Mouse (Mus musculus) thymus, postnatal 36 days (tissue): Measurements from ENCODE around the gene Tmem229b.
"Not testable (repeated sequence)": the region's sequence is repeated elsewhere in the genome, so short reads cannot be mapped to it uniquely, and the experiment has no call there.

Experiments
- DNase-seq, 2 experiments: peaks; one replicate each; pipeline ENCODE4 v3.0.0; 2022; ENCODE audit warnings: mixed read lengths in 2 of 2

Gene Tmem229b

DNA sequence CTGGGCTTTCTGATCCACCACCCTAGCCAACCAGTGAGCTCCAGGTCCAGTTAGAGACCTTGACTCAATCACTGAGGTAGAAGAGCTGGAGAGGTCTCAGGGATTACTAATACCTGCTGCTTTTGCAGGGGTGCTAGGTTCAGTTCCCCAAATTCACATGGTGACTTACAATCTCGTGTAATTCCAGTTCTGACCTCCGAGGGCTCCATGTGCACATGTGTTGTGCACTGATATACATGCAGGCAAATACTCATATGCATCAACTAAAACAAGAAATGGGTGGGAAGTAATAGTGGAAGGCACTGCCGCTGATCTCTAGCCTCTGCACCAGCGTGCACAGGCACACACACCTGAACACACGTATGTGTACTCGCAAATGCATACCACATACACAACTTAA is 60.3 kb downstream of the Tmem229b start:
- DNase-seq = peak; percentile 12 to 15

DNA sequence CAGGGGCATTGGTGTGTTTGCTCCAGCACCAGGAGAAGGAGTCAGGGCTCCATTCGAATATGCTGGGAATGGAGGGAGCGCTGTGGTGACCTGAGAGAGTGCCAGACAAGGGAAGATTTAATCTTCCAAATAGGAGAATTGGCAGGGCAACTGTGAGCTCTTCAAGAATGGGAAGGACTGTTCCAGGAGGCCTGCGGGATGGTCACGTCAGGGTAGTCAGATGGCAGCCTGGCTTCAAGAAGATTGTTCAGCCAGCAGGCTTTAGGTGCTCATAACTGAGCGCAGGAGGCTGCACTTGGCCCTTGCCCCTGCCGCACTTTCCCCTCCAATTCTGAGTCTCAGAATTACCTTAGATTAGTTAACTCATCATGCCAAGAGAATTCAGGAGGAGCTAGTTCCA is 64.5 kb downstream of the Tmem229b start:
- DNase-seq = no peak

DNA sequence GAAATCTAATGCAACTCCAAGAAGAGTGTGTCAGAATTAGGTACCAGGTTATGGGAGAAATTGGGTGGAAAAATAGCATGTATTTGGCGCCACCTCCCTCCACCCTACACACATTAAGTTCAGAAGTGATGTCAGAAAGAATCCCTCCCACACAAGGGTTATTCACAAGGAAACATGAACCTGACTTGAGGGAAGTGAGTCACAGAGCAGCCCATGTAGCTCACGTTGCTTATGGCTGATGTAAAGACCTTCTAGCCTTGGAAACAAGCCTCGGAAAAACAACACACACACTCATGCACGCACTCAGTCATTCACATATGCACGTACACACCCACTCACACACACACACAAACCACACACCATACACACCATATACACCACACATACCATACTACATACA is 67.3 kb downstream of the Tmem229b start:
- no peak for DNase-seq

DNA sequence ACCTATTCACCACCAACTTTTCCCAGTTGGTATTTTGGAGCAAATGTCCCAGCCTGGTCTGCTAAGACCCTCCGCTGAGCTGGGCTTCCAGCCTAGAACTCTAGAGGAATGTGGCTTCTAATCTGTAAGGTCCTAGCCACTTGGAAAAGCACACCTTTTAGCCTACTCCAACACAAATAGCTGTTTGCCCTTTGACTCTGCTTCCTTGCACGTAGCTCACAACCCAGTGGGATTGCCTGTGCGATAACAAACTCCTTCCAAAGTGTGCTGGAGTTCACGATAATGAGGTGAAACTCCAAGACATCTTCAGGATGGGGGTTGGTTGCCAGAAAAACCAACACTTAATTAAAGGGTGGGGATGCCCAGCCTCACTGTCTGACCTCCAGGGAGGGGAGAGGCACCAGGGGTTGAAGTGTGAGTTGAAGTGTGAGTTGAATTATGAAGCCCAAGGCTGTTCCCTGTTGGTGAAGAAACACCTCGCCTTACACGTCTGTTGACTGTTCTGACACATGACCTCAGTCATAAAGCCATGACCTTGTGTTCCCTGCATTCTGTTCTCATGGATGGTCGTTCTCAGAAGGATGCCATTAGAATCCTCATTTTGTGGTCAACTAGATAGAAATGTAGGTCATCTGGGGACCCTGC is 67.9 kb downstream of the Tmem229b start:
- DNase-seq = no peak

DNA sequence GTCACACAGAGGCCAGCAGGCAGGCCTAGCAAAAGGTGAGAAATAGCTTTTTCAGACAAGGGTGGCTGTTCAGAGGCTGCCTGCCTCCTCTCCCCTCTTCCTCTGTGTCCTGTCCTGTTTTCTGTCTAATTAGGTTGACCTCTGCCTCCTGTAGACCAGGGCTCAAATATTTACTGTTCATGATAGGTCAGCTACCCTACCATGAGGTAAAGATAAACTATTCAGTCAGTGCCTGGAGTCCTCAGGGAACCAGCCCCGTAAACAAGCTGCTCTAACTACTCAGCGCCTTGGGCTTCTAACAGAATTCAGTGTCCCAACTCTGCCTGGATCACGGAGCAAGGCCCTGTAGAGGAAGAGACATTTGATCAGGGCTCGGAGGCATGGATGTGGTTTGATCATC is 70.9 kb downstream of the Tmem229b start:
- no peak for DNase-seq

DNA sequence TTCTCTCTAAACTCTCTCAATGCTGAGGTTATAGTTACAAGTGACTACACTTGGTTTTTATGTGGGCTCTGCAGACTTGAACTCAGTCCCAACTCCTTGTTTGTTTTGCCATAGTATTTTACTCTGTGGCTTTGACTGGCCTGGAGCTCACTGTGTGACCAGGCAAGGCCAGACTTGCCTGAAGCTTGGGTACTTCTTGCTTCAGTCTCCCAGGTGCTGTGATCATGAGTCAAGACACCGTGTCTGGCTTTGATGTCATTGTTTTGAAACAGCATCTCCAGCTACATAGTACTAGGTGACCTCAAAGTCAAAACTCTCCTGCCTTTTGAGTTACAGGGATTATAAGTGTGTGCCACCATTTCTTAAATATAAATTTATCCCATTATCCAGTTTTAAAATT is 77.5 kb downstream of the Tmem229b start:
- DNase-seq = no peak

DNA sequence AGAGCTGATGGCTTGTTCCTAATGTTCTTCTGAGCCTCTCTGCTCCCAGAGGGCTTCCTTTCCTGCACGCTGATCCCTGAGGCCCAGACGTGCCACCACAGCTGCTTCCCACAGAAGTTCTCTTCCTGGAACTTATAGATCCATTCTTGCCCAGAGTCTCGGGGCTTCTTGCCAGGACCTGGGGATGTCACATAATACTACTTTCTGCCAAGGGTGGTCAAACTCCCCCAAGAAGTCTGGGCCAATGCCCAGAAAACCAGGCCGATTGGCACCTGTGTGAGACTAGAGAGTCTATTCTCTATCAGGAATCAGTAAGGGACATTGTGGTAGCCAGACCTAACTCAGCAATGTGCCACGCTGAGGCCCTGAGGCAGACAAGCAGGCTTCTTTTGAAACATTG is 80.1 kb downstream of the Tmem229b start:
- DNase-seq = no peak

DNA sequence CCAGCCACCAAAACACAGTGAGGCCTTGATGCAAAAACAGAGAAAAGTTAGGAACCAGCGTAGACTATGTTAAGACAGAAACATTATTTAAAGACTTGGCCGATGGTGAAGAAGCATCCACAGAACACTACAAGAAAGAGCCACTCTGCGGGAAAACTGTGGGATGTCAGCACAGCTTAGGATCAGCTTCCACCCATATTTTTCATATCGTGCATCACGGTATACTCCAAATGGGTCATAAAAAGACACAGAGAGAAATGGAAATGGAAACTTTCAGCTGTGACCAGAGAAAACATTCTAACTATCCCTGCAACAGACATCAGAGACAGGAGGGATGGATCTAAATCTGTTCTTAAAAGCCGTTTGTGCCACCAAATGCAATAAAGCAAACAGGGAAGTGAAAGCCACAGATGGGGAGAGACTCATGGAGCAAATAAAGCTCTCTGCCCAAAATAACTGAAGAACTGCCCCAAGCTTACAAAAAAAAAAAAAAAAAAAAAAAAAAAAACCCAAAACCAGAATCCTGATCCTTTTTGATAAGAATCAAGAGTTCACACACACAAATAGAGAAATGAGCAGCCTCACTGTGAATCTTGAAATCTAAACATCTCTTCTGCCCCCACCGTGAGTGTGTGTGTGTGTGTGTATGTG is 83.8 kb downstream of the Tmem229b start:
- DNase-seq = no peak

DNA sequence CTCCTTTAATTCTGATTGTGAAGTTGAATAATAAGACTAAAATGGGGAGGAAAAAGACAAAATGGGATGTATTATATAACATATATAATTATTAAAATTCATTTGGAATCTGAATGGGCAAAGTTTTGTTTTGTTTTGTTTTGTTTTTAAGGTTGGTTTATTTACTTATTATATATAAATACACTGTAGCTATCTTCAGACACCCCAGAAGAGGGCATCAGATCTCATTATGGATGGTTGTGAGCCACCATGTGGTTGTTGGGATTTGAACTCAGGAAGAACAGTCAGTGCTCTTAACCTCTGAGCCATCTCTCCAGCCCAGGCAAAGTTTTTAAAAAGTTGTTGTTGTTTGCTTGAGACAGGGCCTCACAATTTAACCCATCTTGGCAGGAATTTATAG is 84.5 kb downstream of the Tmem229b start:
- DNase-seq = not testable (repeated sequence)

DNA sequence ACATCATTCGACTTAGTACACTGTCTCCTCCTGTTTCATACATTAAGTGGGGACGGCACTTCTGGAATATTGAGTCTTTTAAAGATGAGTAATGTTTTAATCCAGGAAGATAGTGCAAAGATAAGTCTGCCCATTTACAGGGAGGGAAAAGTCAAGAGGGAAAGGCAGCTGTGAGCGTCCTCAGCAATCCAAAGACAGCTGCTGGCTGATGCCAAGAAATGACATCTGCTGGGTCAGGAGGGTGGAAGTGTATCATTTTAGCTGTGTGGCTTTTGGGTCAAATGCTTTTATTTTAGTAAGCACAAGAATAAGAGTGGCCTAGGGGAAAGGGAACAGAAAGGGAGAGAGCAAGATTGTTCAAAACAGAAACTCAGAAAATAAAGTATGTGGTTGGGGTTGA is 85.4 kb downstream of the Tmem229b start:
- DNase-seq = no peak

DNA sequence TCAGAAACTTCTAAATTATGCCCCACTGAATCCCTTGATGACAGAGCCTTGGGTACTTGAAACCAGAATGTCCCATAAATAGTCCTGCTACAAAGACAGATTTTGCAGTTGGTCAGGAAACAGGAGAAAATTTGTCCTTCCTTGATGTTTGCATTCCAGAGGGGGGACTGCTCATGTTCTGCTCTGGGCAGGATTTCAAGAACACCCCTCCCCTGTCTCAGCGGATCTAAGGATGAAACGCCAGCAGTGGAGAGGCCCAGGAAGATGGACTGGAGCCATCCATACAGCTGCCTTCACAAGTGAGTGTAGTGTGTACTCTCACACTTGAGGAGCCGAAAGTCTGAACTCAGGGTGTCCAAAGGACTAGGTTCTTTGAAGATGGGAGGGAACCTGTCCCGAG is 86.0 kb downstream of the Tmem229b start:
- no peak for DNase-seq

DNA sequence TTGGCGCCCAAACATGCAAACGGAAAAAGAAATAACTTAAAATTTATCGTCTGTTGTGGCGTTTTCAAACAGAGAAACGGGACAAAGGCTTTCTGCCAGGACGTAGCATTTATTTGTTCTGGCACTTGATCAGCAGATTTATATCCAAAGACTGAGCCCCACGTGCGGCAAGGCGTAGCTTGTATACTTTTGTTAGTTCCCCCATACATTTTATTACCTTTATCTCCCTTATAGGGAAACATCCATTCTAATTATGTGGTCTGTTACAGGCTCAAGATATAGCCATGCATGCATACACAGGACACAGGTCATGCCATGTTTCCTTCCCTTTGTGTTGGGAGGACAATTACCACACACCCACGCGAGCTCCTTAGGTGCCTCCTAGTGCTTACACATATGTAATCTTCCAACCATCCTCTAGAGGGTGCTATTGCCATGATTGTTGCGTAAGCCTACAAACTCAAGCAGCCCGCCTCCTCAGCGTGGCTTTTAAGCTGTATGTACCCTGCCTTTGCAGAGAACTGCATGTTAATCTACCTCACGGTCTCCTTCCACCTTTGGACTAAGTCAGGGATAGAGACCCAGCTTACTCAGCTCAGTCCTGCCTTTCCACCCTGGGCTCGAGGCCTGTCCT is 88.2 kb downstream of the Tmem229b start:
- peak; percentile 41 to 55 for DNase-seq

DNA sequence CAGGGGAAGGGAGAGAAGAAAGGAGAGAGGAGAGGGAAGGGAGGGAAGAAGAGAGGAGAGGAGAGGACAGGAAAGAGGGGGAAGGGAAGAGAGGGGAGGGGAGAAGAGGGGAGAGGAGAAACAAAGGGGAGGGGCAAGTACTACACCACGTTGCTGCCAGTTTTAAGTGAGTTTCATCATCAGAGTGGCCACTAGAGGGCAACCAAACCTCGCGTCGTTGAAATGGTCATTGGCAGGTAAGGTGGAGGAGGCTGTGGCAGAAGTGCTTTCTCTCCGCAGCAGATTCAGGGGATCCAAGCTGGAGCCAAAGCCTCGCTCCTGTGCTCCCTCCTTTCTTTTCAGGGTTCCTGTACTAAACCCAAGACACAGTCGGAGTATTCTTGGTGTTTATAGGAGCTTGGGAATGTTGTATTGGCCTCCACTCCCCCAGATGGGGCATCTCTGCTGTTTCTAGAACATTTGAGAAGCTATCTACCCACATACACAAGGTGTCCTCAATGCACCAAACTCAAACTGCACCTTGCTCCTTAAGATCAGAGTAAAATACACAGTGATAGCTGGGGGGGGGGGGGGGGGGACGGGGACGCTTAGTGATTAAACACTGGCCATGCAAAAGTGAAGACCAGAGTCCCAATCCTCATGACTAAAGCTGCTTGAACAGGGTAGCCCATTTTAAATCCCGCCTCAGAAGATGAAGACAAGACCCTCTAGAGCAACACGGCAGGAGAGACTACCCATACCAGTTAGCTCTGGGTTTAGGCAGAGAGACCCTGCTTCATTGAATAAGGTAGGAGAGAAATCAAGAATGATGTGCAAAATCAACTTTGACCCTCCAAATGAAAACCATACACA is 89.0 kb downstream of the Tmem229b start:
- peak; percentile 82 to 83 for DNase-seq

DNA sequence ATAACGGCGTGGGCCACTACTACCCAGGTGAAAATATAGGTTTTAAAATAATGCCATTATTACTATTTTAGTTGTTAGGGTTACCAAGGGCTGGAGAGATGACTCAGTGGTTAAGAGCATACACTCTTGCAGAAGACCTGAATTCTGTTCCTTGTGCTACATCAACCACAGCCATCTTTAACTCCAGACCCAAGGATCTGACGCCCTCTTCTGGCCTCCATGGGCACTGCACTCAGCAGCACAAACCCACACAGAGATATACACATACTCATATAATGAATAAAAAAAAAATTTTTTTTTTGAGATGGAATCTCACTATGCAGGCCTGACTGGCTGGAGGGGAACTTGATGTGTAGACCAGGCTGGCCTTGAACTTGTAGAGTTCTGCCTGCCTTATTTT is 91.1 kb downstream of the Tmem229b start:
- DNase-seq = no peak

DNA sequence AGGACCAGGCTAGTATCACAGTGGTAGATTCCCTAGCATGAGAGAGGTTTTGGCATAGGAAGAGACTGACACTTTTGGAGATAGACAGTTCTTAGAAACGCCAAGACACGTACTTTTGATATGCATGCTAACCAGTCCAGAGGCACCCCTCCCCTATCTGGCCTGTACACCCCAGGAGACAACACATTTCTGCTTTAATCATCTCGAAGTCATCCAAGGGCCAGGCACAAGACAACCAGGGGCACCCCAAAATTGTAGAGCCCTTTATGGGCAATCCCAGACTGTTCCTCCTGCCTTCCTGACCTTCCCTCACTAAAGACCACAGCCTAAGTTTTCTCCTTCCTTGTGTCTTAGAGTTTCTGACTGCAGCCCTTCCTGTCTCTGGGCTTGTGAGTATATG is 91.9 kb downstream of the Tmem229b start:
- no peak for DNase-seq

DNA sequence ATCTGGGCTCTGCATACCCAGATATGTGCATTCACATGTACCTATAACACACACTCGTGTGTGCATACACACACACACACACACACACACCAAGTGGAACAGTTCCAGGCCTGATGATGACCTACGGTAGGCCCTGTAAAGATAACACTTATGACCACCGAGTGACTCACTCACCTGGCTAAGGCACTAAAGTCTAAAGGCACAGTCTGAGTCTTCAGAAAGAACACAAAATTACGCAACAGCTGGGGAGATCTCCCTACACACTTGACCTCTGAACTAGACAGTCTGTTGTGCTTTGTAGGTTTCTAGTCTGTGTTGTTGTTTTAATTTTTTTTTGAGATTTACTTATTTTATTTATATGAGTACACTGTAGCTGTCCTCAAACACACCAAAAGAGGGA is 93.0 kb downstream of the Tmem229b start:
- no peak for DNase-seq
